Mouse (Mus musculus) megakaryocyte progenitor cell, adult 5-6 weeks (primary cell): ENCODE results near the gene Ifi47. TPM values are rescaled to one million over a fixed set of nuclear protein-coding genes. Genes with fewer than 3 reads are reported as not detected.

Experiments used
- ATAC-seq: replicated peaks from 2 replicates; pipeline ENCODE4 v1.8.0; 2016; ENCODE audit warnings: mild to moderate bottlenecking, moderate TSS enrichment, inconsistent platforms; ENCODE audit not compliant: poor library complexity
- total RNA-seq, 2 experiments: library from RNA; stranded (forward) in 1 of 2; stranded (reverse) in 1 of 2; fragments of 157-497, 149-512 nt in 1 of 2; fragments of 200-1000 nt in 1 of 2; gene quantifications; 2 replicates each; pipeline versions ENCODE4 v1.2.3 to v1.2.4; 2015 to 2017

Ifi47 gene
- total RNA-seq, 2 experiments from 2014 or later = 54.3 to 147 TPM

- no peak for ATAC-seq
Measured at GRCm38 (mm10) chr11:49088990-49089652, 12.7 kb downstream of the Ifi47 start.

GRCm38 (mm10) chr11:49089735-49090507 is 13.5 kb downstream of the Ifi47 start:
- ATAC-seq = no peak

- no peak for ATAC-seq
Measured at GRCm38 (mm10) chr11:49090551-49090950, 14.2 kb downstream of the Ifi47 start.

GRCm38 (mm10) chr11:49091171-49091570 is 14.8 kb downstream of the Ifi47 start:
- ATAC-seq = no peak

- no peak for ATAC-seq
Measured at GRCm38 (mm10) chr11:49092053-49092586, 15.7 kb downstream of the Ifi47 start.

- ATAC-seq = peak; percentile 27; the same call in 1 of the 2 replicates
Measured at GRCm38 (mm10) chr11:49092786-49093185, 16.4 kb downstream of the Ifi47 start.

- no peak for ATAC-seq
Measured at GRCm38 (mm10) chr11:49093861-49094660, 17.7 kb downstream of the Ifi47 start.

GRCm38 (mm10) chr11:49095367-49095766 is 19.0 kb downstream of the Ifi47 start:
- no peak for ATAC-seq

GRCm38 (mm10) chr11:49100409-49100808 is 24.0 kb downstream of the Ifi47 start:
- peak; percentile 81 for ATAC-seq

GRCm38 (mm10) chr11:49101500-49101899 is 25.1 kb downstream of the Ifi47 start:
- ATAC-seq = peak; percentile 50

- ATAC-seq = peak; percentile 83
Measured at GRCm38 (mm10) chr11:49103047-49103693, 26.8 kb downstream of the Ifi47 start.

- no peak for ATAC-seq
Measured at GRCm38 (mm10) chr11:49105752-49106151, 29.4 kb downstream of the Ifi47 start.

- ATAC-seq = no peak
Measured at GRCm38 (mm10) chr11:49107650-49108537, 31.5 kb downstream of the Ifi47 start.

GRCm38 (mm10) chr11:49108833-49109232 is 32.4 kb downstream of the Ifi47 start:
- ATAC-seq = peak; percentile 89

GRCm38 (mm10) chr11:49111000-49111399 is 34.6 kb downstream of the Ifi47 start:
- no peak for ATAC-seq

GRCm38 (mm10) chr11:49112624-49113219 is 36.3 kb downstream of the Ifi47 start:
- ATAC-seq = 0 out of 2 replicates have a peak, but pooled peaks have one; percentile 20

- ATAC-seq = no peak
Measured at GRCm38 (mm10) chr11:49114158-49114557, 37.8 kb downstream of the Ifi47 start.

- ATAC-seq = no peak
Measured at GRCm38 (mm10) chr11:49114774-49115173, 38.4 kb downstream of the Ifi47 start, which contains the start of gene Olfr1396. TSS of gene Olfr1396 (minus strand) at chr11:49114874.

- no peak for ATAC-seq
Measured at GRCm38 (mm10) chr11:49119635-49120034, 43.2 kb downstream of the Ifi47 start.
